Mouse (Mus musculus) adrenal gland, adult 2 months (tissue): Measurements from ENCODE around the gene Shd. TPM values are rescaled to one million over a fixed set of nuclear protein-coding genes. Genes with fewer than 3 reads are reported as not detected.

ENCODE experiments used
- DNase-seq: peaks from one replicate; pipeline ENCODE4 v3.0.0; 2021
- polyA plus RNA-seq: library from polyadenylated mRNA; depleted of rRNA; stranded (reverse); fragments of >200 nt; gene quantifications from 2 replicates; pipeline ENCODE4 v1.2.3, GENCODE M21; 2012
- total RNA-seq, 2 experiments: library from RNA; stranded (reverse); gene quantifications; 2 replicates each; pipeline ENCODE4 v1.2.3; 2021

Gene Shd
- total and polyA plus RNA-seq, 3 experiments: 0.52 to 3.2 (median 1.2) TPM

DNA sequence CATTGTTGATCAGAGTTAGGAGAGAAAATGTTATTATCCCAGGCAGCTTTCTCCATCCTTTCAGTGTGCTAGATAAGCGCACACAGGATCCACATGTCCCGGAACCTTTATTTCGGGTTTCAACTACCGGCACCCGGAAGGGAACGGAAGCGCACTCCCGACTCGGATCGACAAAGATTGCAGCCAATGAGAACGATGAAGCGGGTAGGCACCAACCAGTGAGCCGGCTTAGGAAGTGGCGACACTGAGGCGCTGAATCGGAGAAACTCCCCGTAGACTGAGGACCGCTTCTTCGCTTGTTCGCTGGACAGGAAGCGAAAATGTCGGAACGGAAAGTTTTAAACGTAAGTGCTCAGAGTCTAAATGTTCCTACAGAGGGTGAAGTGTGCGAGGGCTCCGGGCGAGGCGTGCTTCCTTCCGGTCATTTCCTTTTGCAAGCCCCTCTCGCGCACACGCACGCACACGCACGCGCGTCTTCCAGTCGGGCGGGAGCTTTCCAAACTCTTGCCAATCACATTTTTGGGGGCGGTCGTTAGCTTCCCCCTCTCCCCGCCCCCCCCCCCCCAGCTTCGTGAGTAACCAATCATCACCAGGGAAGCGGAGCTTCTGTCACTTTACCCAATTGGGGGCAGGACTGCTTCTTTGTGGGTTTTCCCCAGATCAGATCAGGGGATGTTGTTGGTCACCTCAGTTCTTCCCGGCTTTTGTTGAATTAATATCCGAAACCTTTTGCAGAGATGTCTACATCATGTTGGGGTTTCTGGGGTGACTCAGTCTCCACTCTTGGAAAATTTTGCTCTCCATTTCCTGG is 11.1 kb upstream of the Shd start, which contains the start of gene Yju2:
TSS of gene Yju2 (plus strand) at position 182 of the 811 bp plus-strand sequence.
- peak; percentile 94 for DNase-seq

DNA sequence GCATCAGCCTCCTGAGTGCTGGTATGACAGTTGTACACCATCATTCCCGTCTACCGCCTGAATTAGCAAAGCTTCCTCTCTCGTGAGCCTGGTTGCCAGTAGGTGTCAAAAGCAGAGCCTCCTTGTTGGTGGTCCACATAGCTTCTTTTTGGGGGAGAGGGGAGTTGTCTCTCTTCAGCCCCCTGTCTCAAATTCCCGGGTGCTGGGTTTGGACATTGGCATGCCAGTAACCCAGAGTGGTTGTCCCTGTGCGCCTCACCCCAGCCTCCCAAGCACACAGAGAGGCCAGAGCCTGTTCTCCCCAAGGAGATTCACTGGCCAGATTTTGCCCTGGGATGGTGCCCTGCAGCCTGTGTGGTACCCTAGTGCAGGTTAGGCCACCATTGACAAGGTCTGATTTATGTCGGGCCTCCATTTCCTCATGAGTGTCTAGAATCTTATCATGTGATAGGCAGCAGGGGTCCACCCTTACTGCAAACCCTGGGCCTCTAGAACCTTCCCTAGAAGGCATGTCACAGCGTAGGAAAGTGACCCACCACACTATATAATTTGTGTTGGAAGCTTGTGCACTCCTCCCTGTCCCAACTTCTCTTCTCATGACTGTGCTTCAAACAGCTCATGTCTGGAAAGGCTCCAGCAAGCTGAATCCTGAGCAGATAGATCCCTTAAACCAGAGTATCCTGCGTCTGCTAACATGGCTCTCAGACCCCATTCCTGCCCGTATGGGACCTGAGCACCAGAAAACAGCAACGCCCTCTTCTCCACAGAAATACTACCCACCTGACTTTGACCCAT is 10.1 kb upstream of the Shd start:
- no peak for DNase-seq

DNA sequence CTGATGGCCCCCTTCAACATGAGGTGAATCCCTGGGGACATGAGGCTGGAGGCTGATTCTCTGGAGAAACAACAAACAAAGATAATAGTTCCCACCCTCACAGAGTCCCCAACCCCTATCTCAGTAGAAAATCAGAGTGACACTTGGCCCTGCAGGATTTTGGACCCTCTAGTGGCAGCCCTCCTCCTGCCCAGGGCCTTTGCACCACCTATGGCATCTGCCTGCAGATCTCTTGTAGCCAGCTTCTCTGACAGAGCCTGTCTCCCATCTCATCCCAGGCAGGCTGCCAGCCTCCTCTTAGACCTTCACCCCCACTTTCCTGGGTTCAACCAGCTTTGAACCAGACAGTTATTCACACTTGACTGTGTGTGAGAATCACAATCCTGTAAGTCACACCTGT is 9.5 kb upstream of the Shd start:
- DNase-seq: no peak

DNA sequence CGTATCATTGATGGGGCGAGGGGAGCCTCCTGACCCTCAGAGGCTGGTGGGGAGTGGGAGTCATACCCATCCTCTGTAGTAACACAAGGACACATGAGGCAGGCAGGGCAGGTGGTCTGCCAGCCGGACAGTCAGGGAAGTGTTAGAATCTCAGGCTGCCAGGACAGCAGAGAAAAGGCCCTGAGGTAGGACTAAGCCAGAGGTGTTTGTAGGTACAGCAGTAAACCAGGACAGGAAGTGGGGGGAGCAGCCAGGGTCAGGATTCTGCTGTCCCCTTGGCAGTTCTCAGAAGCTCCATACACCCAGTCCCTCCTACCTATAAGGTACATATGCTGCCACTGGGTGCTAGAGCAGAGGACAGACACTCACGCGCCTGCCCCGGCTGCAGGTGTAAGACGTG is 8.6 kb upstream of the Shd start:
- no peak for DNase-seq

DNA sequence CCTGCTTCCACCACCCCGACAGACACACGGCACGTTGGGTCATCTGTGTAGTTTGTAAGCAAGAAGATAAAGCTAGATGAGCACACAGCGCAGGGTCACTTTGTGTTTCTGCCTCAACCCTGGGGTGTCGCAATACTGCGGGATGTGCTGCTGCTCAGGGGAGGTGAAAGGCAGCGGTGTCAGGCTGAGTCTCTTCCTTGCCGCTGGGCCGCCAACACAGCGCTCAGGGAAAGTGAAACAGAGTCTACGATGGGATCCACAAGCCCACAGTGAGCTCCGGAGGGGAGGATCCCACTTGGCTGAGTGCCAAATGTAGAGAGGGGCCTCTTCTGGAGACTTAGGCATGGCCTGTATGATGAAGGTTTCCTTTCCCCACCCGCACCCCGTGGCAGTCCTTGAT is 7.1 kb upstream of the Shd start:
- DNase-seq: no peak

DNA sequence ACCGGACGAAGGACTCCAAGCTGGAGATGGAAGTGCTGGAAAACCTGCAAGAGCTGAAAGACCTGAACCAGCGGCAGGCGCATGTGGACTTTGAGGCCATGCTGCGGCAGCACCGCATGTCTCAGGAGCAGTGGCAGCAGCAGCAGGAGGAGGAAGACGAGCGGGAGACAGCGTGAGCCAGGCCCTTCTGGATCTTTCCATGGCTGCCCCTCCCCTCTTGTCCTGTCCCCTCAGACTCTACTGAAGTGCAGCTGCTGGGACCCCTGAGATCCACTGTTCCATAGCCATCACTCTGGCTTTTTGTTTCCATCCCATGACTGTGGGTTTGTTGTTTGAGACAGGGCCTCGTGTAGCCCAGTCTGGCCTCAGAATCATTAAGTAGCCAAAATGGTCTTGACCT is 5.8 kb upstream of the Shd start:
- DNase-seq: no peak

DNA sequence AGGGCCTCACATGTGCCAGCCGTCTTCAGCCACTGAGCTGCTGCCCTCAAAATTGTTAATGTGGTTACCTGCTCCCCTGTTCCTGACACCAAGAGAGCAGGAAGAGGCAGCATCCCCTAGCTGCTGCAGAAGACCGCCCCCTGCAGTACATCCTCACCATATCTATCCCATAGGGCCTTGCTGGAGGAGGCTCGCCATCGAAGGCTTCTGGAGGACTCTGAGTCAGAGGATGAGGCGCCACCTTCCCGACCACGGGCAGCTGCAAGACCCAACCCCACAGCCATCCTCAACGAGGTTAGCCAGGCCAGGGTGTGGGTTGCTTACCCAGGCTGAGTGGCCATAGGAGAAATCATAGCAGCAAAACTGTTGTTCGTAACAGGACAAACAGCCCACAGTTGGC is 5.3 kb upstream of the Shd start:
- DNase-seq: no peak

DNA sequence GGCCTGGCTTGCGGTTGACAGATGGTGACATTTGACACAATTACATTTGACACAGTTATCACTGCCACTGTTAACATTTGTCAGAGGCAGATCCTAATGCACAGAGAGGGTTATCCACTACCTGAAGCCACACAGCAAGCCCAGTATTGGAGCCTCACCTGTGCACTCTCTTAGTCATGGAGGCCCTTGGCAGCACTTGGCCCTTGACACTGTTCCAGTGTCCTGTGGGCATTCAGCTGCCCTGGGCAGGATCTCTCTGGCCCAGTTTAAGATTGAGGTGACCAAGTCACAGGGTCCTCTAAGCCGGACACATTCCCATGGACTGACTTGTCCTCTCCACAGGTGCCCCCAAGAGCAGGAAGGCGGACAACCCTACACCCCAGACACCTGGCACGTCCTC is 3.1 kb upstream of the Shd start:
- DNase-seq: no peak

DNA sequence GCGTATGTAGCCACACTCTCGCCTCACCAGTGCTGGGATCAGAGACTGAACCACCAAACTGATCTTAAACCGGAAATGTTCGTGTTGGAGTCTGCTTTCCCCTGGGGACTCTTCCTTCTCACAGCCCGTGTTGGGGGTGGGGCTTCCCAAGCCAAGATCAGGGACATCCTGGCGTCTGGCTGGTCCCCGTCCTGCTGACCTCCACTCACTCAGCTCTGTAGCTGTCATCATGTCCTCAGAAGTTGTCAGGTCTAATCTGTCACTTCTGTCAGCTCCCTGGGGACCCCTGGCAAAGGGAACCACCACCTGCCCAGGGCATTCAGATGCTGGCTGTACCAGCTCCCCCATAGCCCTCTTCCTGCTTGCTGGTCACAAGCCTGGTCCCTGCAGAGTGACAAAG is 2.1 kb upstream of the Shd start:
- DNase-seq: no peak

DNA sequence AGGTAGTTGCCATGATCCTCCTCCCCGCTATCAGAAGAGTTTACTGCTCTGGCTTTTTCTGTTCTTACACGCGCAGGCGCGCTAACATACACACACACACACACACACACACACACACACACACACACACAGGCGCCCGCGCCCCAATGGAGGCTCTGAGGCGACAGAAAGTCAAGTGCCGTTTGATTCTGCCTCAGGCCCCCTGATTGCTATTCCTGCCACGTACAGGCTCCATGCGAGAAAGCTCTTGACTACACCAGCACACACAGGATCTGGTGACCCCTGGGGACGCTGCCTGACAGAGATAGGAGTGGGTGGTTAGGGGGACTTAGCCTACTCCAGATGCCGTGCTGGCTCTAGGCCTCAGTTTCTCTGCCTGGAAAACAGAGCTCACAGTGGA is 707 bp upstream of the Shd start:
- DNase-seq: no peak

DNA sequence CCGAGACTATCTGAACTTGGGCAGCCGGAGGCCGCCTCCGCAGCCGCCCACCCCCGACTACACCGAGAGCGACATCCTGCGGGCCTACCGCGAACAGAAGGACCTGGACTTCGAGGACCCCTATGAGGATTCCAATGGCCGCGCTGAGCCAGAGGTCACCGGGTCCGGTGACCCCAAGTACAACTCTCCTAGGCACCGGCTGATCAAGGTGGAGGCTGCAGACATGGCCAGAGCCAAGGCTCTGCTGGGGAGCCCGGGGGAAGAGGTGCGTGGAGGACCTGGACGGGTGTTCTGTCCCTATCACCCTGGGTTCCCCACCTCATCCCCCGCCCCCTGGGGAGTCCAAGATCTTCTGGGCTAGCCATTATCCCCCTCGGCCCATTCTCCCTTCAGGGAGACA is 1.2 kb downstream of the Shd start:
- DNase-seq: no peak

DNA sequence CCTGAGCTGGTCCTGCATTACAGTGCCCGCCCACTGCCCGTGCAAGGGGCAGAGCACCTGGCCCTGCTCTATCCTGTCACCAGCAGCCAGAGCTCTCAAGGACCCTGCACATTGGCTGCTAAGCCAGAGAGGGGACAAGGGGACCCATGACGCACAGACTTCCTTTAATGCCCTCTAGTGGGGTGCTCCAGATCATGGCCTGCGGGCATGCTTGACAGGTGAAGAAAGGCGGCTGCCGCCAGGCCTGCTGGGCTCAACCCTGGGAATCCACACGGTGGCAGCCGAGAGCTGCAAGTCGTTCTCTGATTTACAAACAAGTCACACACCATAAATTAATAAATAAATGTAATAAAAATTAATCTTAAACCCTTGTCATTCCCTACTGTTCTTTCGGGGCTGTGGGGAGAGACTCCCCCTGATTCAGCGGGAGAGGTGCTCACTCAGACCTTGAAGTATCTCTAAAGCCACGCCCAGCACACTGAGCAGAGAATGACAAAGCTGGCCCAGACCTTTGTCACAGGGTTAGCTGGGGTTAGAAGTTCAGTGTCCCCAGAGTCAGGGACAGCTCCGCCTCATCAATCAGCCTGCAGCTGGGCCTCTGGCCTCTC is 6.1 kb downstream of the Shd start:
- DNase-seq: peak; percentile 82

DNA sequence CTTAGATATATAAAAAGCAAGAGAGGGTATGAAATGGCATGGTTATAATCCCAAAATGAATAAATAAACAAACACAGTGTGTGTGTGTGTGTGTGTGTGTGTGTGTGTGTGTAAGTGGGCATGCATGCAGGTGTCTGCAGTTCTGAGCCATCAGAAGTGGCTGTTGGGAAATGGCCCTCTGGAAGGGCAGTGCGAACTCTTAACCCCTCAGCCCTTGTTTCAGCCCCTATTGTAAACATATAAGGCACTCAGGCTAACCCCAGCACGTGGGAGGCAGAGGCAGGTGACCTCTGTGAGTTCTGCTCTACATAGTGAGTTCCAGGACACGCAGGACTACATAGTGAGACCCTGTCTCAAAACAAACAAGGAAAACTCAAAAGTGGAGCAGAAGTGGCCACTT is 7.0 kb downstream of the Shd start:
- no peak for DNase-seq

DNA sequence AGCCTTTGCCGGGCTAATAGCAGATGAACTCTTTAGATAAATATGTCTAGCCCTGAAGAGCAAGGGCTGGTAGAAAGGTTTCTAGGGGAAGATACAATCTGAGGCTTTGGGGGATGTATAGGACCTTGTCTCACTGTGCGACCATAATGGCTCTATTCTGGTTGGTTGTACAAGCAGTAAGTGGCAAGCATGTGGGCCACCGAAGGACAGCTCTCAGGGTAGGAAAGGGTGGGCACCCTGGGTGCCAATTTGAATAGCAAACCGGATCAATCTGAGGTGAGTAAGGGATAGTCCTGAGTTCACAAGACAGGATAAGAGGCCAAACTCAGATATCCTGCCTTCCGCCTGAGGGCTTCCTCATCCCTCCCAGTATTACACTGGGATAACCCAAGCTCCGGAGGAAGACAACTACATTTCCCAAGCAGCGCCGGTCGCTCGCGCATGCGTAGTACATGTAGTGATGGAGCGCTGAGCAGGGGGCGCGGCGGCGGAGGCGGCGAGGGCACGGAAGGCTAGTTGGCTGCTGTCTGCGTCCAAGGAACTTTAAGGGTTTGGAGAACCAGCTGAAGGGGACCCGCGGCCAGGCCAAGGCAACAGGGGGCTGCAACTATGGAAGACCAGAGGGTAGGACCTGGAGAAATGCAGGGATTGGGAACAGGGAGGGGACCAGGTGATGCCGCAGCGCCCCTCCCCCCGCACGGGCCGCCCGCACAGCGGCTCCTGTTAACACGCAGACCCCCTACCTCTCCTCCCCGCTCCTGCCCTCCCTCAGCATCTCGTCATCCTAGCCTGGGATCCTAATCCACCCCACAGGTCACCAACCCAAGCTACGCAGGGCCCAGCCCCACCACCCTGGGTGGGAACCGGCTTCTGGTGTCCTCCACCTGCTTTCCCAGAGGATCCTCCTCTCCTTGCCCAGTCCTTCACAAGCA is 16.0 kb downstream of the Shd start, which contains the start of gene Fsd1:
TSS of gene Fsd1 (plus strand) at position 480 of the 932 bp plus-strand sequence.
- no peak for DNase-seq

DNA sequence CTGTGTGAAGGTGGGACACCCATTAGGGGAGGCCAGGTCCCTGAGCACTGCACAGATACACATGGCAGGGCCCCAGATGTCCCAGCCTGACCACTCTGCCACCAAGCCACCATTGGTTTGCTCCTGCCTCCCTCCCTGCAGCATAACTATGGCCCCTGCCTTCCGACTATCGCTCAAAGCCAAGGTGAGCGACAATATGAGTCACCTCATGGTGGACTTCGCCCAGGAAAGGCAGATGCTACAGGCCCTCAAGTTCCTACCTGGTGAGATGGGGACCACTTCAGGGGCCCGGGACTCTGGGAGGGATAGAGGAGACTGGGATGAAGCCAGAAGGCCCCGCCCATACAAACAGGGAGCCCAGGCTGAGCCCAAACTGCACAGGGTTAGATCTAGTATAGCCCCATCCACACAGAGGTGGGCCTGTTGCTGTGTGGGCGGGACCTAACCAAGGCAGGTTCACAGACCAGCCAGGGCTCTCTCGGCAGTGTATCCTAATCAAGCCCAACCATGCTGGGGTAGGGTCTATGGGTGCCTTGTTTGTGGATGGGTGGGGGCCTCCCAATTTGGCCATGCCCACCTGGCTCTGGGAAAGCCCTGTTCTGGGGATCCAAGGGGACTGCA is 20.1 kb downstream of the Shd start:
- DNase-seq: no peak

DNA sequence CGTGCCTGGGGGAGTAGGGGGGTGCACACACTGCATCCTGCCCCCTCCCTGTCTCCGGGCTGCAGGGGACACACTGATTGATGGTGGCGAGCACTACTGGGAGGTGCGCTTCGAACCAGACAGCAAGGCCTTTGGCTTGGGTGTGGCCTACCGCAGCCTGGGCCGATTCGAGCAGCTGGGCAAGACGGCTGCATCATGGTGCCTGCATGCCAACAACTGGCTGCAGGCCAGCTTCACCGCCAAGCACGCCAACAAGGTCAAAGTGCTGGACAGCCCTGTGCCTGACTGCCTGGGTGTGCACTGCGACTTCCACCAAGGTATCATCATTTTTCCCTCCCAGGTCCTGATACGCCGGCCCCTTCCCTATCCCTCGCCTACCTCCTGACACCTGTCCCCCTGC is 25.7 kb downstream of the Shd start:
- peak; percentile 89 for DNase-seq

DNA sequence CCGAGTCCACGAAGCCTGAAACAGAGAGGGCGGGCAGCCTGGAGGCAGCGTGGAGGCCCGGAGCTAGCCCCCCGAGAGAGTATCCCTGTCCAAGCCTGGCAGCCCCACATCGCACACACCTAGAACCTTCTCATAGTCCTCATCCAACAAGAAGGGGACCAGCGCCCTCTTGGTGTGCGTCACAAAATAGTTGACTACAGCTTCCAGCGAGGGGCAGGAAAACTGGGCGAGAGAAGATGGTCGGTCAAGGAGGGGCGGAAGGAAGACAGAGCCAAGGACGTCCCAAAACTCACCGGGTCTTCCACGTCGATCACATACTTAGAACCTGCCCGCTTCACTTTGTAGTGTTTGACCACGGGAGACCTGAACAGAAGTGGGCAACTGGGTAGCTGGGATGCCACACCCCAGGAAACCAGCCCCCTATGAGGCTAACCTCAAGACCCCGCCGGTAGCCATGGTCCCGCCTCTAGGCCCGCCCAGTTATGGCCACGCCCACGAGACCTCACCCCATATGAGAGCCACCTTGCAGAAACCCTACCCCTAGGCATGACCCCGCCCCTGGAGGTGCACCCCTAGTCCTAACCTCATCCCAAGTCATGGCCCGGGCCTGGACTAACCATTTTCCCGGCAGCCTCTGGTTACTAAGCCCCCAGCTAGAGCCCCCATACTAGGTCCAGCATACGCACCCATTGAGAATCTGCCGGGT is 29.7 kb downstream of the Shd start:
- DNase-seq: no peak

DNA sequence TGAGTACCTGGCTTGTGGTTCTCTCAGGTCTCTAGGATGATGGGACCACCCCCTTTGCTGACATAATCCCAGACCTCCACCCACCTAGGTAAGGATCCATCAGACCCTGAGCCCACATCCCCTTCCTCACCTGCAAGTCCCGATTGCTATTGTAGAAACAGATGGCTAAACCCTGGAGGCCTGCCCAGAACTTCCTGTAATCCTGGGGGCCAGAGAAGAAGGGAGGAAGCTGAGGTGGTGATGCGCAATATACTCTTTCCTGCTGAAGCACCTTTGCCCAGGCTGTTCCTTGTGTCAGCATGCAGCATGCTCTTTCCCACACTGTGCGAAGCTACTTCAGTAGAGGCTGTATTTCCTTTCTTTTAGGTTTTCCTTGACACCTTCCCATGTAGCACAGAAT is 32.7 kb downstream of the Shd start:
- DNase-seq: no peak

DNA sequence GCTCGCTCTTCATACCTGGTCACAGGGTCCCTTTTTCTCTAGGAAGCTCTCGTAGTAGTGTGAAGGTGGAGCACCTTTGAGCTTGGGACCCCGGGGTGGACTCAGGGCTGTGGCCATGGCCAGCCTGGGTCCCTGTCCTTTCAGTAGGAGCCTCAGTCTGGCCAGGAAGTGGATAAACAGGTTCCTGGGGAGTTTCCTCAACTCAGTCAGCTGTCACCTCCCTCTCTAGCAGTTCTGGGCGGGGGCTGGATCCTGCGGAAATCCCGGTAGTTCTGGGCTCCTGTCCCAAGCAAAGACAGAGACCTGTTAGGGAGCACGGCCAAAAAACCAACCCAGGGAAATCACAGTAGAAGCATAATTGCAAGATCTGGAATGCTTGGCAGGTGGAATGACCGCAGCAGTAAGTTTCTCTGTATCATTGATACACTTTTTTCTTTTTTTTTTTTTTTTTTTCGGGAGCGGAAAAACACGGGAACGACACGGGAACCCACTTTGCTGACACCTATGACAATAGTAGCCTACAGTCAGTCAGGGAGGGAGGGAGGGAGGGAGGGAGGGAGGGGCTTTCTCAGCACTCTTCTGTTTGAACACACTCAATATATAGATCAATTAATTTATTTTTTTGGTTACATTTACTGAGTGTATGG is 35.3 kb downstream of the Shd start, which contains the start of the genes Stap2 and Mpnd:
TSS of gene Stap2 (minus strand) at position 170 of the 647 bp plus-strand sequence.
TSS of gene Mpnd (plus strand) at position 297 of the 647 bp plus-strand sequence.
- peak; percentile 65 for DNase-seq

DNA sequence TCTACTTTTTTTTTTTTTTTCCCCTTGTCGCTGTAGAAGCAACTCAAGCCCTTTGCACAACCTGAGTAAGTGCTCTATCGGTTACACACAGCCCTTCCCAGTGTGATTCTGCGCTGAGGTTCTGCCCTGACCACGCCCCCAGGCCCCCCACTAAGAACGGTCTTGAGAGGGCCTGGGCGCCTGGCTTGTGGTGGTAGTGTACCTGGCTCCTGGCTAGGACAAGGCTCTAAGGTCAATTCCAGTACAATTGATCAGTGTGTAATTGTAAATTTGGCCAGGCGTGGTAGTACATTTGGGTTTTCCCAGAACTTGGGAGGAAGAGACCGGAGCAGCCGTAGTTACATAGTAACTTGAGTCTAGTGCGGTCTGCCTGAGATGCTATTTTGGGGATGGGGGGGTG is 36.7 kb downstream of the Shd start:
- no peak for DNase-seq
